Mouse (Mus musculus): ENCODE results near the gene Zfp526. TPM values are rescaled to one million over a fixed set of nuclear protein-coding genes. Genes with fewer than 3 reads are reported as not detected.
A peak's percentile ranks its signal among the peaks of the same experiment; 100 is the strongest.
"Not testable (repeated sequence)": the region's sequence is repeated elsewhere in the genome, so short reads cannot be mapped to it uniquely, and the experiment has no call there.

The Zfp526 gene
- total and polyA plus RNA-seq, 3 experiments: 6.9 to 9.6 (median 7.4) TPM

- TF ChIP-seq POLR2A (IDR thresholded peaks at IDR 0.05; ENCODE audit: insufficient read depth, low read depth, low read length) (no peak), EP300 (IDR thresholded peaks at IDR 0.05; ENCODE audit: insufficient read depth, low read depth, low read length) (no peak), CTCF (IDR thresholded peaks at IDR 0.05) (no peak)
- H3K9ac ChIP-seq (ENCODE audit: low read depth, low read length): no peak overlapping the region
- H3K79me2 ChIP-seq (replicated peaks; ENCODE audit: control insufficient read depth, insufficient read depth, low read length): no peaks in the 10 kb centered on the region
- no peak overlapping the region for H3K27ac ChIP-seq
- no peaks in the 10 kb centered on the region for H3K36me3 ChIP-seq (ENCODE audit: control insufficient read depth, insufficient read depth, low read length)
- 77% methylated on average over 1 of the region's 1 CpGs for WGBS
- peaks cover under 1% of the 10 kb centered on the region; the same call in 1 of the 2 replicates for H3K4me1 ChIP-seq (ENCODE audit: control insufficient read depth, insufficient read depth, low read length)
- no peak for DNase-seq
- intact Hi-C loops (cut with DNase I): no loop called here
- no peaks in the 10 kb centered on the region for H3K27me3 ChIP-seq (ENCODE audit: control insufficient read depth, insufficient read depth, low read length)
- H3K4me3 ChIP-seq: no peak overlapping the region
Observed at GRCm38 (mm10) chr7:25261896-25262295, 40.7 kb downstream of the Zfp526 start.

- Histone ChIP-seq H3K36me3 (ENCODE audit: control insufficient read depth, insufficient read depth, low read length) (no peaks in the 10 kb centered on the region), H3K9ac (ENCODE audit: low read depth, low read length) (no peak overlapping the region), H3K27me3 (ENCODE audit: control insufficient read depth, insufficient read depth, low read length) (no peaks in the 10 kb centered on the region), H3K4me1 (ENCODE audit: control insufficient read depth, insufficient read depth, low read length) (peaks cover 2% of the 10 kb centered on the region), H3K4me3 (no peak overlapping the region), H3K27ac (no peak overlapping the region), H3K79me2 (replicated peaks; ENCODE audit: control insufficient read depth, insufficient read depth, low read length) (no peaks in the 10 kb centered on the region)
- TF ChIP-seq CTCF (IDR thresholded peaks at IDR 0.05): no peak
- TF ChIP-seq POLR2A (IDR thresholded peaks at IDR 0.05; ENCODE audit: insufficient read depth, low read depth, low read length): no peak
- TF ChIP-seq EP300 (IDR thresholded peaks at IDR 0.05; ENCODE audit: insufficient read depth, low read depth, low read length): no peak
- intact Hi-C loops (cut with DNase I): no loop called here
- no peak for DNase-seq
- 64% methylated on average over 17 of the region's 17 CpGs for WGBS
Observed at GRCm38 (mm10) chr7:25263968-25264870, 43.0 kb downstream of the Zfp526 start.

GRCm38 (mm10) chr7:25265743-25266142 lies 44.5 kb downstream of the Zfp526 start:
- H3K4me1 ChIP-seq (ENCODE audit: control insufficient read depth, insufficient read depth, low read length); H3K27me3 ChIP-seq (ENCODE audit: control insufficient read depth, insufficient read depth, low read length); H3K27ac ChIP-seq; DNase-seq; H3K36me3 ChIP-seq (ENCODE audit: control insufficient read depth, insufficient read depth, low read length); intact Hi-C loops (cut with DNase I); H3K9ac ChIP-seq (ENCODE audit: low read depth, low read length); H3K79me2 ChIP-seq (replicated peaks; ENCODE audit: control insufficient read depth, insufficient read depth, low read length); H3K4me3 ChIP-seq: not testable (repeated sequence)
- 73% methylated on average over 5 of the region's 5 CpGs for WGBS

GRCm38 (mm10) chr7:25266180-25266962 lies 45.1 kb downstream of the Zfp526 start:
- Histone ChIP-seq H3K27ac (no peak overlapping the region), H3K27me3 (ENCODE audit: control insufficient read depth, insufficient read depth, low read length) (no peaks in the 10 kb centered on the region), H3K9ac (ENCODE audit: low read depth, low read length) (no peak overlapping the region), H3K36me3 (ENCODE audit: control insufficient read depth, insufficient read depth, low read length) (no peaks in the 10 kb centered on the region), H3K4me3 (no peak overlapping the region), H3K4me1 (ENCODE audit: control insufficient read depth, insufficient read depth, low read length) (peaks cover 10% of the 10 kb centered on the region), H3K79me2 (replicated peaks; ENCODE audit: control insufficient read depth, insufficient read depth, low read length) (peaks cover 1% of the 10 kb centered on the region; the same call in 1 of the 2 replicates)
- no peak for DNase-seq
- 69% methylated on average over 8 of the region's 8 CpGs for WGBS
- intact Hi-C loops (cut with DNase I): no loop called here
- TF ChIP-seq CTCF (IDR thresholded peaks at IDR 0.05): no peak
- TF ChIP-seq POLR2A (IDR thresholded peaks at IDR 0.05; ENCODE audit: insufficient read depth, low read depth, low read length): no peak
- no peak for TF ChIP-seq EP300 (IDR thresholded peaks at IDR 0.05; ENCODE audit: insufficient read depth, low read depth, low read length)

- intact Hi-C loops (cut with DNase I): no loop called here
- peaks cover 4% of the 10 kb centered on the region for H3K79me2 ChIP-seq (replicated peaks; ENCODE audit: control insufficient read depth, insufficient read depth, low read length)
- H3K27me3 ChIP-seq (ENCODE audit: control insufficient read depth, insufficient read depth, low read length): no peaks in the 10 kb centered on the region
- DNase-seq: peak in 1 of 2 experiments; percentile 99
- peak within 1 kb of the TSS; percentile 86 for H3K9ac ChIP-seq (ENCODE audit: low read depth, low read length)
- TF ChIP-seq CTCF (IDR thresholded peaks at IDR 0.05) (peak; percentile 33), EP300 (IDR thresholded peaks at IDR 0.05; ENCODE audit: insufficient read depth, low read depth, low read length) (peak; percentile 57; the same call in 1 of the 2 replicates), POLR2A (IDR thresholded peaks at IDR 0.05; ENCODE audit: insufficient read depth, low read depth, low read length) (peak; percentile 64)
- H3K36me3 ChIP-seq (ENCODE audit: control insufficient read depth, insufficient read depth, low read length): no peaks in the 10 kb centered on the region
- under 1% methylated on average over 29 of the region's 29 CpGs for WGBS
- H3K27ac ChIP-seq: peak within 1 kb of the TSS; percentile 100
- H3K4me3 ChIP-seq: peak within 1 kb of the TSS; percentile 94
- peaks cover 10% of the 10 kb centered on the region for H3K4me1 ChIP-seq (ENCODE audit: control insufficient read depth, insufficient read depth, low read length)
Observed at GRCm38 (mm10) chr7:25267301-25267750, 46.1 kb downstream of the Zfp526 start, which contains the start of gene Cic. Gene Cic (plus strand): TSS chr7:25267704.

Data from heart, adult 2 months (tissue).